Mouse (Mus musculus): ENCODE measurements at regions not wholly inside any gene's neighbourhood (a gene's known extent, or its start where the extent isn't known, plus 50 kb on each side); places are given as distances from the start of the nearest gene placed in this dataset.

- ATAC-seq (replicated peaks; ENCODE audit: low FRiP score) (peak; percentile 76), DNase-seq (ENCODE audit: low spot score) (peak; percentile 74)
- no peaks in the 10 kb centered on the region for H3K9me3 ChIP-seq (ENCODE audit: control insufficient read depth, low read length)
- H3K27me3 ChIP-seq (ENCODE audit: control insufficient read depth, insufficient read depth, low read length): no peaks in the 10 kb centered on the region
- no peaks in the 10 kb centered on the region for H3K36me3 ChIP-seq (ENCODE audit: control insufficient read depth, insufficient read depth, low read length)
- 0 out of 2 replicates have a peak overlapping the region, but pooled peaks have one; percentile 9 for H3K4me3 ChIP-seq (ENCODE audit: low read depth, low read length)
- peaks cover 7% of the 10 kb centered on the region; the same call in 1 of the 2 replicates for H3K4me1 ChIP-seq (replicated peaks; ENCODE audit: control insufficient read depth, insufficient read depth, low read length)
- no peak overlapping the region for H3K27ac ChIP-seq (ENCODE audit: low read depth, low read length)
- peak overlapping the region; percentile 35 for H3K4me2 ChIP-seq (ENCODE audit: low read depth, low read length, severe bottlenecking)
- peak overlapping the region; percentile 9; the same call in 1 of the 2 replicates for H3K9ac ChIP-seq (ENCODE audit: low read length)
- WGBS: 4% methylated on average over 16 of the region's 16 CpGs
Observed at GRCm38 (mm10) chr14:31891500-31892185, 61.2 kb upstream of the Ankrd28 start.

- Histone ChIP-seq H3K4me2 (ENCODE audit: low read depth, low read length, severe bottlenecking) (no peak overlapping the region), H3K9me3 (ENCODE audit: control insufficient read depth, low read length) (no peaks in the 10 kb centered on the region), H3K27ac (ENCODE audit: low read depth, low read length) (no peak overlapping the region), H3K4me1 (replicated peaks; ENCODE audit: control insufficient read depth, insufficient read depth, low read length) (peaks cover 7% of the 10 kb centered on the region; the same call in 1 of the 2 replicates), H3K36me3 (ENCODE audit: control insufficient read depth, insufficient read depth, low read length) (no peaks in the 10 kb centered on the region), H3K27me3 (ENCODE audit: control insufficient read depth, insufficient read depth, low read length) (no peaks in the 10 kb centered on the region), H3K9ac (ENCODE audit: low read length) (no peak overlapping the region), H3K4me3 (ENCODE audit: low read depth, low read length) (no peak overlapping the region)
- ATAC-seq (replicated peaks; ENCODE audit: low FRiP score) (no peak), DNase-seq (ENCODE audit: low spot score) (no peak)
- 5% methylated on average over 6 of the region's 6 CpGs for WGBS
Observed at GRCm38 (mm10) chr14:31892186-31892510, 61.7 kb upstream of the Ankrd28 start.

GRCm38 (mm10) chr14:31896500-31896899 is 66.0 kb upstream of the Ankrd28 start:
- Histone ChIP-seq H3K4me1 (replicated peaks; ENCODE audit: control insufficient read depth, insufficient read depth, low read length) (peaks cover 2% of the 10 kb centered on the region; the same call in 1 of the 2 replicates), H3K36me3 (ENCODE audit: control insufficient read depth, insufficient read depth, low read length) (no peaks in the 10 kb centered on the region), H3K27ac (ENCODE audit: low read depth, low read length) (no peak overlapping the region), H3K4me2 (ENCODE audit: low read depth, low read length, severe bottlenecking) (no peak overlapping the region), H3K9me3 (ENCODE audit: control insufficient read depth, low read length) (no peaks in the 10 kb centered on the region), H3K9ac (ENCODE audit: low read length) (no peak overlapping the region), H3K27me3 (ENCODE audit: control insufficient read depth, insufficient read depth, low read length) (no peaks in the 10 kb centered on the region), H3K4me3 (ENCODE audit: low read depth, low read length) (no peak overlapping the region)
- 84% methylated on average over 1 of the region's 1 CpGs for WGBS
- no peak for DNase-seq (ENCODE audit: low spot score)
- no peak for ATAC-seq (replicated peaks; ENCODE audit: low FRiP score)

- DNase-seq (ENCODE audit: low spot score) (no peak), ATAC-seq (replicated peaks; ENCODE audit: low FRiP score) (no peak)
- no peaks in the 10 kb centered on the region for H3K9me3 ChIP-seq (ENCODE audit: control insufficient read depth, low read length)
- peaks cover 2% of the 10 kb centered on the region; the same call in 1 of the 2 replicates for H3K4me1 ChIP-seq (replicated peaks; ENCODE audit: control insufficient read depth, insufficient read depth, low read length)
- no peak overlapping the region for H3K9ac ChIP-seq (ENCODE audit: low read length)
- 74% methylated on average over 8 of the region's 8 CpGs for WGBS
- no peak overlapping the region for H3K27ac ChIP-seq (ENCODE audit: low read depth, low read length)
- no peak overlapping the region for H3K4me2 ChIP-seq (ENCODE audit: low read depth, low read length, severe bottlenecking)
- no peak overlapping the region for H3K4me3 ChIP-seq (ENCODE audit: low read depth, low read length)
- no peaks in the 10 kb centered on the region for H3K36me3 ChIP-seq (ENCODE audit: control insufficient read depth, insufficient read depth, low read length)
- no peaks in the 10 kb centered on the region for H3K27me3 ChIP-seq (ENCODE audit: control insufficient read depth, insufficient read depth, low read length)
Observed at GRCm38 (mm10) chr14:31899504-31899903, 69.1 kb upstream of the Ankrd28 start.

GRCm38 (mm10) chr14:31899906-31900305 is 69.5 kb upstream of the Ankrd28 start:
- no peak overlapping the region for H3K27ac ChIP-seq (ENCODE audit: low read depth, low read length)
- peaks cover 2% of the 10 kb centered on the region; the same call in 1 of the 2 replicates for H3K4me1 ChIP-seq (replicated peaks; ENCODE audit: control insufficient read depth, insufficient read depth, low read length)
- no peaks in the 10 kb centered on the region for H3K9me3 ChIP-seq (ENCODE audit: control insufficient read depth, low read length)
- DNase-seq (ENCODE audit: low spot score) (no peak), ATAC-seq (replicated peaks; ENCODE audit: low FRiP score) (no peak)
- no peak overlapping the region for H3K4me3 ChIP-seq (ENCODE audit: low read depth, low read length)
- no peaks in the 10 kb centered on the region for H3K36me3 ChIP-seq (ENCODE audit: control insufficient read depth, insufficient read depth, low read length)
- 84% methylated on average over 4 of the region's 4 CpGs for WGBS
- no peak overlapping the region for H3K4me2 ChIP-seq (ENCODE audit: low read depth, low read length, severe bottlenecking)
- no peaks in the 10 kb centered on the region for H3K27me3 ChIP-seq (ENCODE audit: control insufficient read depth, insufficient read depth, low read length)
- no peak overlapping the region for H3K9ac ChIP-seq (ENCODE audit: low read length)

GRCm38 (mm10) chr14:31901901-31902300 is 71.5 kb upstream of the Ankrd28 start:
- WGBS: 29% methylated on average over 4 of the region's 4 CpGs
- H3K4me3 ChIP-seq (ENCODE audit: low read depth, low read length): no peak overlapping the region
- H3K36me3 ChIP-seq (ENCODE audit: control insufficient read depth, insufficient read depth, low read length): no peaks in the 10 kb centered on the region
- no peak overlapping the region for H3K27ac ChIP-seq (ENCODE audit: low read depth, low read length)
- peaks cover 2% of the 10 kb centered on the region; the same call in 1 of the 2 replicates for H3K4me1 ChIP-seq (replicated peaks; ENCODE audit: control insufficient read depth, insufficient read depth, low read length)
- no peak overlapping the region for H3K4me2 ChIP-seq (ENCODE audit: low read depth, low read length, severe bottlenecking)
- no peaks in the 10 kb centered on the region for H3K27me3 ChIP-seq (ENCODE audit: control insufficient read depth, insufficient read depth, low read length)
- ATAC-seq (replicated peaks; ENCODE audit: low FRiP score): no peak
- no peaks in the 10 kb centered on the region for H3K9me3 ChIP-seq (ENCODE audit: control insufficient read depth, low read length)
- H3K9ac ChIP-seq (ENCODE audit: low read length): no peak overlapping the region
- no peak for DNase-seq (ENCODE audit: low spot score)

- WGBS: 84% methylated on average over 3 of the region's 3 CpGs
- Histone ChIP-seq H3K9me3 (ENCODE audit: control insufficient read depth, low read length) (no peaks in the 10 kb centered on the region), H3K9ac (ENCODE audit: low read length) (no peak overlapping the region), H3K4me3 (ENCODE audit: low read depth, low read length) (no peak overlapping the region), H3K27ac (ENCODE audit: low read depth, low read length) (no peak overlapping the region), H3K36me3 (ENCODE audit: control insufficient read depth, insufficient read depth, low read length) (no peaks in the 10 kb centered on the region), H3K27me3 (ENCODE audit: control insufficient read depth, insufficient read depth, low read length) (no peaks in the 10 kb centered on the region), H3K4me1 (replicated peaks; ENCODE audit: control insufficient read depth, insufficient read depth, low read length) (peaks cover 2% of the 10 kb centered on the region; the same call in 1 of the 2 replicates), H3K4me2 (ENCODE audit: low read depth, low read length, severe bottlenecking) (no peak overlapping the region)
- no peak for ATAC-seq (replicated peaks; ENCODE audit: low FRiP score)
- DNase-seq (ENCODE audit: low spot score): no peak
Observed at GRCm38 (mm10) chr14:31903664-31904063, 73.2 kb upstream of the Ankrd28 start.

GRCm38 (mm10) chr14:31908591-31908990 is 78.1 kb upstream of the Ankrd28 start:
- Histone ChIP-seq H3K27me3 (ENCODE audit: control insufficient read depth, insufficient read depth, low read length) (no peaks in the 10 kb centered on the region), H3K4me2 (ENCODE audit: low read depth, low read length, severe bottlenecking) (no peak overlapping the region), H3K27ac (ENCODE audit: low read depth, low read length) (no peak overlapping the region), H3K9me3 (ENCODE audit: control insufficient read depth, low read length) (no peaks in the 10 kb centered on the region), H3K4me3 (ENCODE audit: low read depth, low read length) (no peak overlapping the region), H3K36me3 (ENCODE audit: control insufficient read depth, insufficient read depth, low read length) (no peaks in the 10 kb centered on the region), H3K9ac (ENCODE audit: low read length) (no peak overlapping the region), H3K4me1 (replicated peaks; ENCODE audit: control insufficient read depth, insufficient read depth, low read length) (no peaks in the 10 kb centered on the region)
- DNase-seq (ENCODE audit: low spot score): no peak
- ATAC-seq (replicated peaks; ENCODE audit: low FRiP score): no peak
- 78% methylated on average over 7 of the region's 7 CpGs for whole genome bisulfite sequencing

- 76% methylated on average over 4 of the region's 4 CpGs for WGBS
- Histone ChIP-seq H3K9me3 (ENCODE audit: control insufficient read depth, low read length) (no peaks in the 10 kb centered on the region), H3K4me3 (ENCODE audit: low read depth, low read length) (no peak overlapping the region), H3K9ac (ENCODE audit: low read length) (no peak overlapping the region), H3K27me3 (ENCODE audit: control insufficient read depth, insufficient read depth, low read length) (no peaks in the 10 kb centered on the region), H3K4me1 (replicated peaks; ENCODE audit: control insufficient read depth, insufficient read depth, low read length) (no peaks in the 10 kb centered on the region), H3K4me2 (ENCODE audit: low read depth, low read length, severe bottlenecking) (no peak overlapping the region), H3K36me3 (ENCODE audit: control insufficient read depth, insufficient read depth, low read length) (no peaks in the 10 kb centered on the region), H3K27ac (ENCODE audit: low read depth, low read length) (no peak overlapping the region)
- no peak for DNase-seq (ENCODE audit: low spot score)
- no peak for ATAC-seq (replicated peaks; ENCODE audit: low FRiP score)
Observed at GRCm38 (mm10) chr14:31909291-31909690, 78.8 kb upstream of the Ankrd28 start.
